Comparison of ENCODE assay signal across 31 mouse cellular contexts in the genomic region with DNA sequence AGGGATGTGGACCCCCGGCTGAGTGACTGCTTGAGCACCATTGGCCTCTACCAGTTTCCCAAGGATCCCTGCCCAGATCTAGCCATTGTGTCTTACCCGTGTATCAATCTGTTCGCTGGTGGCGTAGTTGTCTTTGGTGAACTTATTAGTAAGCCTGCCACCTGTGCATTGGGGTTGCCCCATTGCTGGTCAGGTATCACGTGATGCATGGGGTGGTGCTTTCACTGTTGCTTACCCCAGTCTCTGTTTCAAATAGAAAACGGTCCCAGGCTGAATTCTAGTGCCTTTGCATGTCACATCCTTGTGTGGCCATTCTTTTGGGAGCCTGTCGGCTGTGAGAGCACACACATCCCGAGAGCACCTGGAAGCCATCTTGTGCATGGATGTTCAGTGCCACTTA.
"Had no signal": no experiment of that assay in that cellular context is flagged by ENCODE, and none has a peak within 500 bp of the region (broad histone marks: within the 10 kb centered on the region; RNA-seq: fewer than 3 reads in every experiment).

No protein-coding gene starts in this region.

- H3K36me3 ChIP-seq: liver, embryonic 12.5 days; liver, embryonic 13.5 days; liver, embryonic 15.5 days had no signal

- H3K4me2 ChIP-seq: limb, embryonic 12.5 days; limb, embryonic 13.5 days; limb, embryonic 15.5 days; liver, embryonic 11.5 days; liver, embryonic 12.5 days; liver, embryonic 13.5 days; liver, embryonic 15.5 days; lung, embryonic 14.5 days; lung, embryonic 15.5 days; midbrain, embryonic 12.5 days; midbrain, embryonic 13.5 days; midbrain, embryonic 15.5 days; neural tube, embryonic 12.5 days had no signal

- H3K9ac ChIP-seq: limb, embryonic 12.5 days; limb, embryonic 13.5 days; limb, embryonic 15.5 days; liver, embryonic 12.5 days; liver, embryonic 13.5 days; liver, embryonic 14.5 days; liver, embryonic 15.5 days; liver, postnatal 0 days; lung, embryonic 14.5 days; lung, embryonic 15.5 days; midbrain, embryonic 12.5 days; midbrain, embryonic 13.5 days; midbrain, embryonic 15.5 days; neural tube, embryonic 12.5 days had no signal

- H3K4me3 ChIP-seq: limb, embryonic 10.5 days; limb, embryonic 12.5 days; limb, embryonic 13.5 days; limb, embryonic 15.5 days; liver, embryonic 12.5 days; liver, embryonic 13.5 days; liver, embryonic 15.5 days; lung, embryonic 15.5 days; megakaryocyte, embryonic 14.5 days; midbrain, embryonic 10.5 days; midbrain, embryonic 12.5 days; midbrain, embryonic 13.5 days; midbrain, embryonic 15.5 days; myocyte; neural tube, embryonic 12.5 days had no signal

- H3K9me3 ChIP-seq: limb, embryonic 10.5 days; limb, embryonic 12.5 days; limb, embryonic 13.5 days; limb, embryonic 15.5 days; liver, embryonic 12.5 days; liver, embryonic 13.5 days; liver, embryonic 15.5 days; lung, embryonic 15.5 days; megakaryocyte, embryonic 14.5 days; midbrain, embryonic 10.5 days; midbrain, embryonic 12.5 days; midbrain, embryonic 13.5 days; midbrain, embryonic 15.5 days; neural tube, embryonic 12.5 days had no signal

- H3K4me1 ChIP-seq: limb, embryonic 10.5 days; limb, embryonic 12.5 days; limb, embryonic 13.5 days; limb, embryonic 15.5 days; liver, embryonic 12.5 days; liver, embryonic 13.5 days; liver, embryonic 15.5 days; lung, embryonic 15.5 days; megakaryocyte, embryonic 14.5 days; midbrain, embryonic 10.5 days; midbrain, embryonic 12.5 days; midbrain, embryonic 13.5 days; midbrain, embryonic 15.5 days; neural tube, embryonic 12.5 days had no signal

- H3K27ac ChIP-seq: limb, embryonic 10.5 days; limb, embryonic 12.5 days; limb, embryonic 13.5 days; limb, embryonic 15.5 days; liver, embryonic 12.5 days; liver, embryonic 13.5 days; liver, embryonic 14.5 days; liver, embryonic 15.5 days; lung, embryonic 15.5 days; macrophage; midbrain, embryonic 10.5 days; midbrain, embryonic 12.5 days; midbrain, embryonic 13.5 days; midbrain, embryonic 15.5 days; neural tube, embryonic 12.5 days had no signal

- H3K27me3 ChIP-seq: limb, embryonic 12.5 days; limb, embryonic 13.5 days; limb, embryonic 15.5 days; liver, embryonic 12.5 days; liver, embryonic 13.5 days; liver, embryonic 15.5 days; lung, embryonic 15.5 days; midbrain, embryonic 12.5 days; midbrain, embryonic 13.5 days; midbrain, embryonic 15.5 days; neural tube, embryonic 12.5 days had no signal

- ATAC-seq: liver, embryonic 12.5 days; liver, postnatal 0 days; lung, postnatal 0 days; midbrain, embryonic 13.5 days; midbrain, embryonic 15.5 days; midbrain, embryonic 16.5 days had no signal

- DNase-seq: left cerebral cortex, postnatal 4 days; liver; liver, embryonic 13.5 days; liver, postnatal 0 days; lung, adult 18-20 months; lung, adult 2 months; lung, embryonic 14.5 days; lung, postnatal 10 days; lung, postnatal 14 days; lung, postnatal 36 days; lung, postnatal 4 days; midbrain, embryonic 14.5 days had no signal
